33 mouse cellular contexts compared by ENCODE assay signal in genomic region chr6:85522026-85522425, GRCm38 (mm10). TPM values are rescaled to one million over a fixed set of nuclear protein-coding genes. Genes with fewer than 3 reads are reported as not detected.
"Had no signal": no experiment of that assay in that cellular context is flagged by ENCODE, and none has a peak within 500 bp of the region (broad histone marks: within the 10 kb centered on the region; RNA-seq: fewer than 3 reads in every experiment).

No protein-coding gene starts in this region.

- H3K36me3 ChIP-seq: heart, embryonic 10.5 days; heart, embryonic 12.5 days; hindbrain, embryonic 10.5 days; hindbrain, embryonic 12.5 days; limb, embryonic 10.5 days; limb, embryonic 12.5 days; liver, embryonic 13.5 days; liver, embryonic 15.5 days had no signal

- H3K4me3 ChIP-seq: gastrocnemius, adult 2 months; heart, embryonic 10.5 days; heart, embryonic 12.5 days; hindbrain, embryonic 10.5 days; hindbrain, embryonic 12.5 days; left cerebral cortex, adult 2 months; limb, embryonic 10.5 days; limb, embryonic 12.5 days; liver, embryonic 13.5 days; liver, embryonic 15.5 days had no signal

- H3K4me1 ChIP-seq: heart, embryonic 10.5 days; heart, embryonic 12.5 days; limb, embryonic 10.5 days; limb, embryonic 12.5 days; liver, embryonic 13.5 days; liver, embryonic 15.5 days had no signal

- ATAC-seq: hindbrain, embryonic 16.5 days; inflammation-experienced regulatory T-cells, adult 6 months; intestine, embryonic 16.5 days had no signal

- H3K4me2 ChIP-seq: heart, embryonic 12.5 days; hindbrain, embryonic 12.5 days; hindbrain, embryonic 14.5 days; limb, embryonic 12.5 days; liver, embryonic 11.5 days; liver, embryonic 13.5 days; liver, embryonic 15.5 days had no signal

- H3K9me3 ChIP-seq: heart, embryonic 10.5 days; heart, embryonic 12.5 days; hindbrain, embryonic 10.5 days; hindbrain, embryonic 12.5 days; limb, embryonic 10.5 days; limb, embryonic 12.5 days; liver, embryonic 13.5 days; liver, embryonic 15.5 days had no signal

- H3K9ac ChIP-seq: heart, embryonic 12.5 days; hindbrain, embryonic 12.5 days; hindbrain, embryonic 14.5 days; limb, embryonic 12.5 days; liver, embryonic 13.5 days; liver, embryonic 15.5 days had no signal

- DNase-seq: gastrocnemius, adult 2 months; gastrocnemius, postnatal 10 days; gastrocnemius, postnatal 25 days; heart, adult 18-20 months; heart, postnatal 10 days; heart, postnatal 4 days; kidney, adult 18-20 months; kidney, adult 8-10 months; kidney, postnatal 10 days; kidney, postnatal 25 days; kidney, postnatal 4 days; liver; liver, embryonic 13.5 days had no signal

- H3K27ac ChIP-seq: gastrocnemius, adult 2 months; heart, embryonic 10.5 days; hindbrain, embryonic 10.5 days; hindbrain, embryonic 12.5 days; hindbrain, embryonic 14.5 days; left cerebral cortex, adult 2 months; limb, embryonic 10.5 days; limb, embryonic 12.5 days; liver, embryonic 13.5 days; liver, embryonic 15.5 days had no signal

RNA-seq across cellular contexts. Expression of gene Egr4, which starts 8.6 kb away (rescaled TPM):
- total RNA-seq: gastrocnemius, adult 2 months; gastrocnemius, postnatal 10 days; gastrocnemius, postnatal 25 days; gastrocnemius, postnatal 4 days; granulocyte monocyte progenitor cell, adult 5-6 weeks; heart, adult 18-20 months; heart, adult 8-10 months; heart, postnatal 10 days; heart, postnatal 25 days; heart, postnatal 4 days had no signal
- polyA plus RNA-seq: heart, embryonic 10.5 days; heart, embryonic 12.5 days; heart, embryonic 14.5 days; heart, embryonic 16.5 days; hindbrain, embryonic 10.5 days; hindbrain, embryonic 12.5 days; hindbrain, embryonic 16.5 days; inflammation-experienced regulatory T-cells, adult 6 months; intestine, embryonic 16.5 days; kidney, embryonic 14.5 days; limb, embryonic 10.5 days; limb, embryonic 12.5 days; liver, embryonic 11.5 days; liver, embryonic 13.5 days; liver, embryonic 15.5 days had no signal

RNA-seq across cellular contexts. Expression of gene Fbxo41, which starts 19.2 kb away (rescaled TPM):
- total RNA-seq: gastrocnemius, postnatal 25 days; granulocyte monocyte progenitor cell, adult 5-6 weeks; heart, adult 18-20 months; heart, postnatal 10 days; heart, postnatal 25 days; heart, postnatal 4 days had no signal
- polyA plus RNA-seq: heart, embryonic 14.5 days; heart, embryonic 16.5 days; liver, embryonic 13.5 days; liver, embryonic 15.5 days had no signal
